Mouse (Mus musculus): ENCODE data around the gene Icos.
A peak's percentile ranks its signal among the peaks of the same experiment; 100 is the strongest.

The Icos gene

GRCm38 (mm10) chr1:60977641-60978040, at the start of gene Icos:
Gene Icos, plus strand, starts transcription at chr1:60977927.
- no peak for DNase-seq (ENCODE audit: low spot score)

DNA sequence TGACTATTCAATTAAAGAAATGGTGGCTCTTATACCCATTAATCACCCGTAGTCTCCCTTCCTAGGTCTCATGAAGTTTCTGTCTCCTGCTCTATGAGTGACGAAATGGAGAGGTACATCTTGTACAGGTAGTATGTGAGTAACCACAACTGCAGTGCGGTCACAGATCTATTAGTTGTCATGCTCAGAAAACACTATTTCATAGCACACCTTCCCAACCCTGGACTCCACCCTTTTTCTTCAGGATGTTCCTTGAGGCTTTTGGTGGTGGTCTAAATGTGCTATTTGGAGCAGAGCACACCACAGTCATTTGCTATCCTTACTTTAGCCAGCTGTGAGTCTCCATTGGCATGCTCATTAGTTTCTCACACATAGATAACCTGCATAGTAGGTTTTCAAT, 48.7 kb upstream of the Icos start:
- no peak for DNase-seq (ENCODE audit: low spot score)

GRCm38 (mm10) chr1:60930397-60930796, 47.3 kb upstream of the Icos start:
- DNase-seq (ENCODE audit: low spot score): no peak

DNA sequence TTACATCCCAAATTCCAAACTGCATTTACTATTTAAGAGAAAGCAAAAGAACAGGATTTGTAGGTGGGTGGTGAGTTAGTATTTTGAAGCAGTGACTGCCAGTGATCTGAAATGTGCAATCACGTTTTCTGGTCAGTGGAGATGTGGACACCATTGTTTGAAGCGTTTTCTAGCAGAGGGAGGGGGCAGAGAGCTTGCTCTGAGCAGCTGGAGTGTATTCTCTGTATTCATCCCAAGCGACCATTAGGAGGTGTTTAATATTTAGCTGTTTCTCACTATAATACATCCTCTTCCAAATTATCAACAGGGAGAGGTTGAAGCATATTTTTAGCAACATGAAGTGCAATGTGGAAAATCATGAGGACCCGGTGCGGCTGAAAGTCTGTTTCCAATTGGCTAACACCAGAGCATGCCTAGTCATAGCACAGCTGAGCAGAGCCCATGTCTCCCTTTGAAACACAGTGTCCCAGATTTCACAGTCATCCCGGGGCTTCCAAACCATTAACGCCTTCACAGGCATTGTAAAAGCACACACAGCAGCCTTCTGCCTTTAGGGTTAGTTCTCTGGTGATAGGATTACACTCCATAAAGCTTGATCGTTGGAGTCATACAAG, 41.7 kb upstream of the Icos start:
- no peak for DNase-seq (ENCODE audit: low spot score)

- DNase-seq (ENCODE audit: low spot score): no peak
Observed at GRCm38 (mm10) chr1:60936963-60937711, 40.6 kb upstream of the Icos start.

DNA sequence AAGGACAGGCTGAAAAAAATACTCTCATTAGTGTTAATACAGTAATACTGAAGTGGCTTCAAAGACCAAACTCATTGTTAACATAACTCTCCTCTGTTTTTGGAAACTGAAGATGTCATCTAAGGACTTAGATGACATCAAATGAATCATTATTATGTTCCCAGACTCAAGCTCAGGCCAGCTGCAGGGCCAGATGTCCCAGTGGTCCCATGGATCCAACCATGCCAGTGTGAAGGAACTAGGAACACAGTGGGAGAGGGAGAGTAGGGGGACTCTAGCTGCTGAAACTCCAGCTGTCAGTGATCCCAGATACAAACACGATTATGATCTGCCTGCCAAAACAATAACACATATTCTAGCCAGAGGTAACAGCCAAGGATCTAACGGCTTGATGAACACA, 39.5 kb upstream of the Icos start:
- no peak for DNase-seq (ENCODE audit: low spot score)

DNA sequence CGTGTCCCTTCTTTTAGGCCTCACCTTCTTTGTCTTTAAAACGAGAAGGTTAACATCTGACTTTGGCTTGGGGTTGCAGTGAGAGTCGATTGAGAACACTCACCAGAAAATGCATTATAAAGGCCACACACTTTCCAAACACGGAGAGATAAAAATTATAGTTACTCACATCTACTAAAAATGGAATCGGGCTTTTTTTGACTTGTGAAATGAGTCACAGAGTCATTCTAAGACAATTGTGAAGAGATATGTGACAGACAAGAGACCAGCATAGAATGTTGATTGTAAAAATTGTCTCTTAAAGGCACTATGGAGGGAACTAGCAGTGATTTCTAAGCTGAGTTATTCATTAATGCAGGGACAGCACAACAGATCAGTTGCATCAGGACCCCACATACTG, 38.8 kb upstream of the Icos start:
- DNase-seq (ENCODE audit: low spot score): no peak

GRCm38 (mm10) chr1:60940023-60940422, 37.7 kb upstream of the Icos start:
- no peak for DNase-seq (ENCODE audit: low spot score)

DNA sequence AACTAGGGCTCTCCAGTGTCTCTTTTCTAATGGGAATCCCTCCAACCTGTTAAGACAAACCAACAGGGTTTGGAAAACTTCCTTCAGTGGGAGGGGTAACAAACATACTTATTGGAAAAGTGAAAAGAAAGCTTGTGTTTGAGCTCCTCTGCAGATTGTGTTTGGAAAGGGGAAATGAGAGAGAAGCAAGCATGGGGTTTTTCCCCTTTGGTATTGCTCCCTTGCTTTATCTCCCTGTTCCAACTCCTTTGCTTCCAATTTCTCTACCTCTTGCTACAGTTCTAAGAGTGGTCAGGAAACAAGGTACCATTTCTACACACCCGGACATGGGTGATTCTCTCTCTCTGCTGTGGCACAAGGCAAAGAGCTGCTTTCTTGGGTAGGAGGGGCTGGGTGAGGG, 37.1 kb upstream of the Icos start:
- DNase-seq (ENCODE audit: low spot score): no peak

GRCm38 (mm10) chr1:60941056-60942048, 36.4 kb upstream of the Icos start:
- DNase-seq (ENCODE audit: low spot score): no peak

DNA sequence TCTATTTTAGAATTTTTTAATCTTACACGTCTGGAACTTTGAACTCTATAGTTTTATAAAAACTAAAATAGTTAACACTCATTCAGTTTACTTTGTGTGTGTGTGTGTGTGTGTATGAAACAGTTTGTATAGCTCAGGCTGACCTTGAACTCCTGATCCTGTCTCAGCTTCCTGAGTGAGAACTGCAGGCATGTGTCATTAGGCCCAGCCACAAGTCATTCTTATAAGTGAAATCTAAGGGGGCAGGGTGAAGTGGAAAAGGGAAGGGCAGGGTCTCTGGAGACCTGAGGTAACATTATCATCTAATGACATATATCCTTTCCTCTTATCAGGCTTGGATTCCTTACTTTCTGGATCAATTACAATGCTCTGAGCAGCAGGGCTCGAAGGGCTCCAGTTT, 34.8 kb upstream of the Icos start:
- no peak for DNase-seq (ENCODE audit: low spot score)

- DNase-seq (ENCODE audit: low spot score): no peak
Observed at GRCm38 (mm10) chr1:60945633-60946401, 31.9 kb upstream of the Icos start.

- DNase-seq (ENCODE audit: low spot score): no peak
Observed at GRCm38 (mm10) chr1:60948112-60948511, 29.6 kb upstream of the Icos start.

- DNase-seq (ENCODE audit: low spot score): no peak
Observed at GRCm38 (mm10) chr1:60952958-60953357, 24.8 kb upstream of the Icos start.

- no peak for DNase-seq (ENCODE audit: low spot score)
Observed at GRCm38 (mm10) chr1:60953686-60954085, 24.0 kb upstream of the Icos start.

GRCm38 (mm10) chr1:60954759-60955158, 23.0 kb upstream of the Icos start:
- DNase-seq (ENCODE audit: low spot score): no peak

DNA sequence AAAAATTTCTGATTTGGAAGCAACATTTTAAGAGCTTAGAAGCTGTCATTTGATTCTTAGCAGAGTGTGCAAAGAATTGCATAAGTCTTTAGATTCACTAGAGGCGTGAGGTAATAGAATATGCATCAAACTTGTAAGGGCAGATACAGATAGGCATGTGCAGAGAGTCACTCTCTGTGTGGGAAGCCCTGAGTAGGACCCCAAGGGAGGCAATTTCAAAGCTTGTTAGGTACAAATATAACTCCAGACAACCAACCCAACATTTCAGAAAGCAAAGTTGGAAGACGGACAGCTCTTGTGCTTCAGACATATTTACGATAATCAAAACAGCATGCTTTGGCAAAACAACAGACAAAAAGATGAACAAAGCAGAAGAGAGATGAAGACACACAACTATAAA, 22.5 kb upstream of the Icos start:
- DNase-seq (ENCODE audit: low spot score): no peak

DNA sequence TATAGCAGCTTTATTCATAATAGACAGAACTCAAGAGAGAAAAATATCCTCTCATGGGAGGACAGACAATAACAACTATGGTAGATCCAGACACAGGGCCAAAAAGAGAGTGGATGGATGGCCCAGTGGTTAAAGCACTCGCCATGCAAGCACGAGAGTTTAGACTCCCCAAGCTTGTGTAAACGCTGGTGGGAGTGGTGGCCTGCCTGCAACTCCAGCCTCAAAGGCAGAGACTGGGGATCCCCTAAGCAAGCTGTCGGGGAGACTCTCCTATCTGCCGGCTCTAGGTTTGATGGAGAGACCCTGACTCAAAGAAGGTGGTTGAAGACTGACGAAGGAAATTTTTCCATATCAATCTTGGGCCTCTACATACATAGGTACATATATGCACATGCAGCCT, 21.5 kb upstream of the Icos start:
- DNase-seq (ENCODE audit: low spot score): no peak

- no peak for DNase-seq (ENCODE audit: low spot score)
Observed at GRCm38 (mm10) chr1:60958287-60958686, 19.4 kb upstream of the Icos start.

DNA sequence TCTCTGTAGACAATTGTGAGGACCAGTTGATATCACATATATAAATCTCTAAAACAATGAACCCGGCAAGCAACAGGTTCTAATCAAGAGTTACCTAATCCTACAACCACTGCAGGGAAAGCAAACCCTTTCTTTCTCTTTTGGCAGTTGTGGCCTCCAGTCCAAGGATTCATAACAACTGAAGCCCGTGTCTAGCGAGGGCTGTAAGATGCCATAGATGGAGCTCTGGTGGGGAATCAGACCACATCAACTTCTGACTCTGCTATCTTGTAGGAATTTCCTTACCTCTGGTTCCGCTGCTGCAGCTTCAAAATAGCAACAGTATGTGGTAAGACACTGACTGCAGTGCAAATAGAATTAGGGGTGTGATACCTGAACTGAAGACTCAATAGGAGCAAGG, 18.5 kb upstream of the Icos start:
- no peak for DNase-seq (ENCODE audit: low spot score)

DNA sequence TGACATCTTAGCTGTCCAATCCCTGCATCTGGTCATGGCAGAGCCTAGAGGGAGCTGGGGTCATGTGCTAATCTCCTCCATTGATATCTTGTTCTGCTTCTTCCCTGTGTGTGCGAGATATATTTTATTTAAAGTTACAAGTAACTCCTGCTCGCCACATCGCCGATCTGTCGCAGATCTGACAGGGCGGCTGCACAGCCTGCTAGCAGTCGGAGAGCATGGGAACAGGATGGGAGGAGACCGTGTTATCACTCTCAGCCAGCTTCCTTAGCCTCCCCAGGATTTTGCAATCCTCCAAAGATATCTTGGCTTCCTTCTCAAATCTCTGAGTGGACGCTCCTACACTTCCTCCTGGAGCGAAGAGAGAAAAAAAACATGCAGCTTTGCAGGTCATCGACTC, 17.3 kb upstream of the Icos start:
- DNase-seq (ENCODE audit: low spot score): no peak

- DNase-seq (ENCODE audit: low spot score): peak; percentile 45
Observed at GRCm38 (mm10) chr1:60961080-60961479, 16.6 kb upstream of the Icos start.
